Mouse (Mus musculus) v-Abl transformed pro-B cells (cell line): ENCODE measurements around the gene Efhd1.

ENCODE experiments used
- in situ Hi-C, 2 experiments: fragments of 400-800 bp; cut with MboI; formaldehyde crosslinking; loops; one replicate each; pipeline ENCODE4 v1.15.1; 2025; ENCODE audit not compliant: unreplicated experiment in 2 of 2

The Efhd1 gene

DNA sequence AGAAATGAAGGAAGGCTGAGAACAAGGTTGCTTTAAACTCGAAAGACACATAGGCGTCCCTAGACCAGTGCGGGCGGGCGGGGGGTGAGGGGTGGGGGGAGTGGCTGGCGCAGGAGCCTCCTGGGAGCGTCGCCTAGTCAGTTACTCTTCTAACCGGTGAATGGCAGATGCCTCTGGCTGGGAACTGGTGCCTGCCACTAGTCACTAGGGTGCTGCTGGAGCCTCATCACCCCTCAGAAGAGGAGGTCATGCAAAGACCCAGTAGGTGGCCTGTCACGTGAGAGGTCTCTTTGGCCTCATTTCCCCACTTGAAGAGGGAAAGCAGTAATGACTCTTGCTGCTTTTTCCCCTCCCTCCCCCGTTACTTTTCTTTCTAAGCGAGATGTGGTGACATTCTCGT is 1.0 kb downstream of the Efhd1 start:
- in situ Hi-C loops, result no loop called here

DNA sequence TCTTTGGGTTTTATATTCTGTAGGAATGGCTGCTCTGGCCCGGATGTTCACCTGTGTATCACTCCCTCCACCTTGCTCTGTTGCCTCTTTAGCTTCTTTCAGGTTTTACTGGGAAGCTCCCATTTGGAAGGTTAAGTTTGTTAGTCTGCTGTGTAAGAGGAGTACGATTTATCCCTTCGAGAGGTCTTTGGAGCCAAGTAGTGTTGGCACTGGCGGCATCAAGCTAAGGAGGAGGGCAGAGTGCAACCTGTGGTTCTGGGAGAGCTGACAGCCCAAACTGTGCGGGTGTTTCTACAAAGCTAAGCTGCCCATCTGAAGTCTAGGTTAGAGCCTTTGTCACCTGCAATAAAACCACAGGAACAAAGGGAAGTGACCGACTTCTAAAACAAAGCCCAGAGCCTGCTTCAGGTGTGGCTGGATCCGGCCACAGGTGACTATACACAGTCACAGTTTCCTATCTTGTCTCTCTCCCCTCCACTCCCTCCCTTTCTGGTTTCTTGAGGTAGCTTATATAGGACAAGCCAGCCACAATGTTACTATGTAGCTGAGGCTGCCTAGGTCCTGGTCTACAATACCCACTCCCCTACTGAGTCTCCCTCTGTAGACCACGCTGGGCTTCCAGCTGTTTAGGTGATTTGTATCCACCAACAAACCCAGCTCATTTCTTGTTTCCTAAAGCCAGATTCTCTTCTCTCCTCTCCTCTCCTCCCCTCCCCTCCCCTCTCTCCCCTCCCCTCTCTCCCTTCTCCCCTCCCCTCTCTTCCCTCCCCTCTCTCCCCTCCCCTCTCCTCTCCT is 2.3 kb downstream of the Efhd1 start:
- in situ Hi-C loops, result no loop called here

DNA sequence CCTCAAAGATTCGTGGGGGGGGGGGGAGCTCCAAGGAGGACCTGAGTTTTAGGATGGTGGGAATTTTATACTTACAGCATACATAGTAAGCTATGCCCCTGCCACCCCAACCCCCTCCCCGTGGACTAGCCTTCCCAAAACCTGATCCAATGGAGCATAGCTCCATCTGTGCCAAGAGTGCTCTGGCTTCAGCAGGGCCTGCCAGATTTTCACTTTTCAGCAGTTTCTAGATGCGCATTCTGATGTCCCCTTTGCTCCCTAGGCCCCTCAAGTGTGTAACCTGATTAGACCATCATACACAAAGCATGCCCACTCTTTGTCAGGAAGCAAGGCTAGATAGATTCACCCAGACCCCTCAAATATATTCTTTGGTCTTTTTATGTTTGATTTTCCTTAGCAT is 6.0 kb downstream of the Efhd1 start:
- in situ Hi-C loops, result no loop called here

DNA sequence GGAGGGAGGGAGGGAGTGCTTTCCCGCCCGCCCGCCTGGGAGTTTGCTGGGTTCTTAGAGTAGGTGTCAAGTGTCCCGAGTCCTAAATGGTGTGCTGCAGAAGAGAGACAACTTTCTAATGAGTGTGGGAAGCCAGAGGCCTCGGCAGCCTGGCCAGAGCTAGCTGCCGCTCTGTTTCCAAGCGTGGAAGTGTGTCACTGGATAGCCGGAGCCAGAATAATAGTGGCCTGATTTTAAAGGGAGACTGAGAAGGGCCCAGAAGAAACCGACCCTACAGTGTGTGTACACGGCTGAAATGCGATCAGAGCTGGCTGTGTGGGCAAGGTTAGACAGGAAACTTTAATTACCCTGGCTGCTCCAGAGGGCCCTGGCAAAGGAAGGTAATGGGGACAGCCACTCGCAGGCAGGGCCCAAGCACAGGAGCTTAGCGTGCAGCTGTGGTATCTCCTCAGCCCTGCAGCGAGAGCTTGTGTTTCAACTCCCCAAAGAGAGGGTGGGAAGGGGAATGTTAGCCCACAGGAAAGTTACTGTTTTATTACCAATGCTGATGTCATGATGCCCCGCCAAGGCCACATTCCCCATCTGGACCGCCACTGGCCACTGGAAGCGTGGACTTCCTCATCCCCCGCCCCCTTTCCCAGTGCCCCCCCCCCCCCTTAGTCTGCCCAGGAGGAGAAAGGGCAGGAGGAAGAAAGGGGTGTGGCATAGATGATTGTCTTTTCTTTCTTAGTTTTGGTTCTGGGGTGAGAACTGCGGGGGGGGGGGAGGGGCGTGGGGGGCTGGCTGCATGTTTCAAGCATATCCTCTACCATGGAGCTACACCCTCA is 6.7 kb downstream of the Efhd1 start:
- in situ Hi-C loops, result no loop called here

DNA sequence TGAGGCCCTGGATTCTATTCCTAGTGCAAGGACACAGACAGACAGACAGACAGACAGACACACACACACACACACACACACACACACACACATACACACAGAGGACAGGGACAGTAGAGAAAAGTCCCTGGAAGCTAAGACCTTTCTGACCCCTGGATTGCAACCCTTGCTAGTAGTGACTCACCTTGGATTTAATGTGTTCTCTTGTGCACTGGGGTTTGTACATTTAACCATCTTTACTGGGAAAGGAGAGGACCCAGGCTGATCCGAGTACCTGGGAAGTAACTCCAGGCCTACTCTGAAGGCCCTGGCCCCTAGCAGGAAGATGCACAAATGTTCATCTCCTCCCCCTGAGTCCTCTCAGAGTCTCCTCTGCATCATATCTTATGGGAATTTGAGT is 7.4 kb downstream of the Efhd1 start:
- in situ Hi-C loops, result no loop called here

DNA sequence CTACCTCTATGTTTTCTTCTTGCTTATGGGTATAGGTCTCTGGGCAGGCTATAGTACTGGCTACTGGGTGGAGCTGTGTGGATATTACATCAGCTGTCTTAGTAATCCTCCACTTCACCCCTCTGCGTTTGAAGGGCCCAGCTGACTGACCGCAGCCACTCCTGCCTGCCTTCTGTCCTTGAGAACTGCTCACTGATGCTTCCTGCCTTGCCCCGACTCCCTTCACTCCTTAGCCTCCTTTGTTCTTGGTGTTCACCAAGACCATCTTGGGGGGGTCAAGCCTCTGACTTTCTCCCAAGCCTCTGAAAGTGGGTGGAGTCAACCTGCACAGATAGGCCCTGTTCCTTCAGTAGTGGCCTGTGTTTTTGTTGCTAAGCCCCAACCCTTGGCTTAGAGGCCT is 8.3 kb downstream of the Efhd1 start:
- in situ Hi-C loops, result no loop called here

DNA sequence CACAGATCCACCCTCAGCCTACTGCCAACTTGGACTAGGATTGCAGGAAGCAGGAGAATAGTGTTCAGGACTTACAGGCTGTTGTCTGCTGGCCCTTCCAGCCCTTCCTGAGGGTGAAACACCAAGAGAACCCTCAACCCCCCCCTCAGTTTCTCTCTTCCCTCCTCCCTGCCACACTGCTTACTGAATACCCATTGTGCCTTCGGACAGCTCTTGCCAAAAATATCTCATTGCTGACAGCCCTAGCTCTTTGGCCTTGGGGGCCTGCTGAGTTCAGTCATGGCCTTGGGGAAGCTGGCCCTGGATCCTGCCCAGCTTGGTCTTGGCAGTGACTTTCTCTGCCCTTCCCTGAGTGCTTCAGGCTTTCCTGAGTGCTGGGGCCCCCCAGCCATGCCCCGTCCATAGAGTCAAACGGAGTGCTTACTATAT is 9.4 kb downstream of the Efhd1 start:
- in situ Hi-C loops, result no loop called here

DNA sequence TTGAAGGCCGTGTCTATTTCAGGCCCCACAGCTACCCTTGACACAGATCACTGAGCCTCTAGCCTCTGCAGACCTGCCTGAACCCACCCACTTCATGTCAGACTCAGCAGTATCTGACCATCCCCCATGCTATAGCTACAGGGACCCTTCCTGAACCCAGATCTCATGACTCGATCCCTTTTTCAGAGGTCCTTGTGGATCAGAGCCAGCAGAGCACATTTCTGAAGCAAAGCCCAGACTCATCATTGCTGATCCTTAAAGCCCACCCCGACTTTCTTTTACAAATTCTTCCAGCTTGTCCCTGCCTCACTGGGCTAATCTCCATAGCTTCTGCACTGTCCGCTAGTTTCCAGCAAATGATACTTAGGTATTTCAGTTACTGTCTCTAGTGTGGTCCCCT is 10.0 kb downstream of the Efhd1 start:
- in situ Hi-C loops, result no loop called here

DNA sequence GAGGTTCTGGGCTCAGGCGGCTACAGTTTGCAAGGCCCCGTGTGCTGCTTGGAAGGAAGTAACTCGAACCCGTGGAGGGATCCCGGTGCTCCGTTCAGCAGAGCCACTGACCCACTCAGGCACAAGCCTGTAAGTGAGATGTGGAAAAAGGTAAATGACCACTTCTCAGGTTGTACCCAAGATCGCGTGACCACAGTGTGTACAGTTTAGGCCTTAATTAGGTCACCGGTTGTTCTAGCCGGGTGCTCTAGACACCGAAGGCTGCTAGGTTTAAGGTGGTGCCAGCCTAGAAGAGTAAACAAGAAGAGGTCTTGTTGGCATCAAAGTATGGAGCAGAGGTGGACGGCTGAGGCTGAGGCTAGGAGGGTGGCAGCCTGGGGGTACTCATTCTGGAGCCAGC is 11.0 kb downstream of the Efhd1 start:
- in situ Hi-C loops, result no loop called here

DNA sequence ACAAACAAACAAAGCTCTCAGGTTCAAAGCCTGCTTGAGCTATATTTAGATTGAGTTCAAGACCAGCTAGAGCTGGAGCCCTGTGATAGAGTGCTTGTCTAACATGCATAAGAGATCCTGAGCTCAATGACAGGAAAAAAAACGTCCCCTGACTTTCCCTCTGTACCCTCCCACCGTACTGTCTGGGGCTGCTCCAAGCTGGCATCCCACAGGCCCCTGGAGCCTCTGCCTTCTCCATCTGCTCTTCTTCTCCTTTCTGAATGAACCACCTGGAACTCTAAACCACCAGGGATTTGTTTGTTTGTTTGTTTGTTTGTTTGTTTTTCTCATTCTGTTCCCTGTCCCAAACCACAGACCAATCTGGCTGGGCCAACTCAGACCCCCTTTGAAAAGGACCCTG is 11.9 kb downstream of the Efhd1 start:
- in situ Hi-C loops, result no loop called here

DNA sequence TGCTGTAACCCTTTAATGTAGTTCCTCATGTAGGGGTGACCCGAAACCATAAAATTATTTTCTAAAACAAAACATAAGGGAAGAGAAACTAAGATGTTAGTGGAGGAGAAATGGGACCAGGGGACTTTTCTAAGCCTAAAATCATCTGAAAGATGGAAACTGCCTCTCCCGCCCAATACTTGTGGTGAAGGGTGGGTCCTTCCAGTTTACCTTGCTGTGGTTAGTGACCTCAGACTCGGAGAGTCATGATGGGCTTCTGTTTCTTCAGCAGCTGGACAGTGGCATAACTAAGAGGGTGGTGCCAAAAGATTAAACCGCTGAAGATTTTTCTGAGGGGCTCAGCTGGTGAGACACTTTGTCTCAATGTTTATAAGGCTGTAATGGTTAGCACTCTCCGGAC is 16.1 kb downstream of the Efhd1 start:
- in situ Hi-C loops, result no loop called here

DNA sequence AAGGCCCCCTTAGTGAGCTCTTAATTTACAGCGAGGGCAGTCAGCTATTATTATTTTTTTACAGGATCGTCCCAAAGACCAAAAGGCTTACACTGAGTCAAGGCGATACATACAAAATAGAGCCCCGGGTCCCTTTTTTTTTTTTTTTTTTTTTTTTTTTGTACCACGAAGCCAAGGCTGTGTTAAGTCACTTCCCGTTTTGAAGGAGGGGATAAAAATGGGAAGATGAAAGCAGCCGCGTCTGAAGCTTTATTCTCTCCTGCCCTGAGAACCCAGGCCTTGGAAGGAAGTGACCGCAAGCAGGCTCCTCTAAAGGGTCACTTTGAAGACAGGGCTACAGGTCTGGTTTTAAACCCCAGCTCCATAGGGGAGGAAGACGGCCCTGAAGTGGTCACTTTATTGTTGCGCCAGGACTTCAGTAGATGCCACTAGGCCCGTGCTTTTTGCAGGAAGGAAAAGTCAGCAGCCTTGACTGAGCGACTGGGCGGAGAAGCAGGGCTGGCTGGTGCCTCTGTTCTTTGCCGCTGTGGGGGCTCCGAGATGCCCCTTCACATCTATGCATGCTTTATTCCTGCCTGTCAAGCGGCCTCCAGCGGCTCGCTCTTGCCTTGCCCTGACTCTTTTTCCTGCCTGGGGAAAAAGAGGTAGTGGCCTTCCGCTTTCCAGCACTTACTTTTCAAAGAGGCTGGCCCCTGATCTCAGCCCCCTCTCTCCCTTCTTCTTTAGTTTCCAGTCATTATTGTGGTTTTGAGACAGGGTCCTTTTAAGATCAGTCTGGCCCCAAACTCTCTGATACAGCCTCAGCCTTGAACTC is 17.6 kb downstream of the Efhd1 start:
- in situ Hi-C loops, result no loop called here

DNA sequence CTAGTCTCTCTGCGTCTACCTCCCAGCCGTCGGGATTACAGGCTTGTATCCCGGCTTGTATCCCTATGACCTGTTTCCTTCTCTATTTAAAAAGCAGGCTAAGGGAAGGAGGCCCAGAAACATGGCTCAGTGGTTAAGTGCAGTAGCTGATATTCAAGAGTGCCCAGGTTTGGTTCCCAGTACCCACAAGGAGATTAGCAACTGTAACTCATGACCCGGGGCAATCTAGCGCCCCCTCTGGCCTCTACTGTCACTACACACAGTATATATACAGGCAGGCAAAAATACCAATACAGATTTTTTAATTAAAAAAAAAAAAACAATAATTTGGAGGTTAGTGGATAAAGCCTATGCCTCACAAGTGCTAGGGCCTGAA is 18.2 kb downstream of the Efhd1 start:
- in situ Hi-C loops, result no loop called here

DNA sequence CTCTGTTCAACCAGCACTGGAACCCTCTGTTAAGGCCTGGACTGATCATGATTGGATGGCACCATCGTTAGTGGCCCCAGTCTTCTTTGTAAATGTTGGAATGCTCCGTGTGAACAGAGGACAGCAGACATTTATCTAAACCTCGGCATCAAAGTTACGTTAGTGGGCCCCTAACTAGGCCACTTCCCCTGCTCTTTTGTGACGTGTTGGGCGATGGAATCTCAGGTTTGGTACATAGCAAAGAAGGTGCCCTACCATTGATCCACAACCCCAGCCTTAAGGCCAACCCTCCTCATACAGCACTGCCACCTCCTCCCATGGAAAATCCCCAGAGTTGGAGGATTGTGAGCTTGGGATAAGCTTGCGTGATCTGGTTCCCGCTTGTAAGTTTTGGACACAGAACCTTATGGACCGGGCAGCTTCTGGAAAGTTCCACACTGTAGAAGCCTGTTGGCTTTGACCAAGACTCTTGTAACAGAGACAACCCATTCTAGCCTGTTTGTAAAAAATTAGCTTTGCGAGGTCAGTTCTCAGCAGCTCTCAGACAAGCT is 19.3 kb downstream of the Efhd1 start:
- in situ Hi-C loops, result no loop called here

DNA sequence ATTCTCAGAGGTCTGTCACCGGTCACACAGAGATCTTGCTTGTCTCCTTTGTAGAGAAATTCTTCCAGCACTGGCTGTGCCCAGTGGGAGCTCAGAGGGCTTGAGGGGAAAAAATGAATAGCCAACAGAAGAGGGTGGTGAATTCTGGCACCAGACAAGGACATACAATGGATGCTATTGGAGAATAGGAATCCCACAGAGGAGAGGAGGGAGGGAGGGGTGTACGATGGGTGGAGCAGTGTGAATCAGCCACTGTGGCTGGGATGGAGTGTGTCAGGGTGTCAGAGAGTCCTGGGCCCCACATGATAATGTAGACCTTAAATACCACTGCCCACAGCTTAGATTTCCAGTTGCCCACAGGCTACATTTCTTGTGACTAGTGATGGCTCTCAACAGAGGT is 22.9 kb downstream of the Efhd1 start:
- in situ Hi-C loops, result no loop called here

DNA sequence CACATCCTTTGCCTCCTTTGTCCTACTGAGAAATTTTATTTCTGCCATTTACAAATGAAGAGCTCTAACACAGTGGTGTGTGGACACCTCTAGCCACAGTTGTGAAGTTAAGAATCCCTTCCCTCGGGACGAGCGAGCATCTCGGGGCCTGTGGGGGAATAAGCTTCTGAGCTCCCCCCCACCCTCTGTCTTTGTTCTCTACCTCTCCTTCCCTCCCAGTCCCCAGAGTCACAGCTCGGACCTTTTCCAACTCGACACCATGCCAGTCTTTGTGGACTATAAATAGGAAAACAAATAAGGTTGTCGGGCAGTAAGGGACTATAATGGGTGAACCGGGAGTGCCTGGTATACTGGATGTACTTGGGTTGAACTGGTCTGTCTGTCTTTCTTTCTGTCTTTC is 27.3 kb downstream of the Efhd1 start:
- in situ Hi-C loops, result no loop called here

DNA sequence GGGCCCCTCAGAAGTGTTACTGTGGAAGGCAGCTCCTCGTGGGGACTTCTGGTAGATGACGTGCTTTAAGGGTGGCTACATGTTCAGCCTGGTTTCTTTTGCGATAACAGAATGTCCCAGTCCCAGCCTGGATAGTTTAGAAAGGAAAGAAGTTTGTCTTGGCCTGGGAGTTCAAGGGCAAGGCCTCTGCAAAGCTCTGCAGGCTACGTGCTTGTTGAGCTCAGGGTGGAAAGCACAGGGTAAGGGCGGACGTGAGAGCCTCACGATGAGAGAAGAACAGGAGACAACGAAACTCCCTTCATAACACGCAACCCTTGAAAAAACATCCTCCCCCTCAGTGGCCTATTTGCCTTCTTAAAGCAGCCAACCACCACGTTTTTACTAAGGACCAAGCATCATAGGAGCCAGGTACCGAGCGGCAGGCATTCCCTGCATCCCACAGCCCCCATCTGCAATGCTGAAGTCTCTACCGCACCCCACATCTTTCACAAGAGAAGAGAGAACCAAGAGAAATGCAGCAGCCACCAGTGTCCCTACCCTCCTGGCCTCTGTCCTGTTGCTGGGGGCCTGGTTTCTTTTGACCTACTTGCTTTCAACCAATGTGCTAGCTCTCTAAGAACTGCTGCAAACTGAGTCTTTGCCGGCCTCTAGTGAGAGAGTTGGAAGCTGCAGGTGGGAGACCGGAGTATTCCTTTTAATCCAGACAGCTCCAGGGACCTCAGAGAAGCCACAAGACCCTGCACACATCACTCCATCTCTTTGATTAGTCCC is 28.4 kb downstream of the Efhd1 start:
- in situ Hi-C loops, result no loop called here

DNA sequence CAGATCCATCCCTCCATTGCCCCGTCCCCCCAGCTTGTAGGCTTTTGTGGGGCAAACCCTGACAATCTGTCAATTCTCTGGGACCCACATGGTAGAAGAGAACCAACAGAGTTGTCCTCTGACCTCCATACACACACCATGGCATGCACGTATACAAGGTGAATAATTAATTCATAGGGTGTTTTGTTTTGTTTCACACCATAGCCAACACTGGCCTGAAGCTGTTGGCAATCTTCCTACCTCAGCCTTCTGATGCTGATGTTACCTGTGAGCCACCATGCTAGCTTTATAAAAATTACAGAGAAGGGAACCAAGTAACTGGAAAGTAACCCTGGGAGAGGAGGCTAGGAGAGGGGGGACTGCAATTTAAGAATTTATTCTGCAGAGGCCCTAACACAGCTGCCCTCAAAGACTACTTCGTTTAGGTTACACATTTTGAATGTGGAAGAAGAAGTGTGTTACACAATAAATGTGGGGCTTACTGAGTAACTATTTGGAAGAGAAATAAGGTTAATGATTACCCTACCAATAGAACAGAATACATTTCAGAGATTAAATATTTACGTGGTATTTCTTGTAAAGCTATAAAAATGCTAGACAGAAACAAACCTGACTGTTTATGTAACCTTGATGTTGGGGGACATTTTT is 30.0 kb downstream of the Efhd1 start:
- in situ Hi-C loops, result no loop called here

DNA sequence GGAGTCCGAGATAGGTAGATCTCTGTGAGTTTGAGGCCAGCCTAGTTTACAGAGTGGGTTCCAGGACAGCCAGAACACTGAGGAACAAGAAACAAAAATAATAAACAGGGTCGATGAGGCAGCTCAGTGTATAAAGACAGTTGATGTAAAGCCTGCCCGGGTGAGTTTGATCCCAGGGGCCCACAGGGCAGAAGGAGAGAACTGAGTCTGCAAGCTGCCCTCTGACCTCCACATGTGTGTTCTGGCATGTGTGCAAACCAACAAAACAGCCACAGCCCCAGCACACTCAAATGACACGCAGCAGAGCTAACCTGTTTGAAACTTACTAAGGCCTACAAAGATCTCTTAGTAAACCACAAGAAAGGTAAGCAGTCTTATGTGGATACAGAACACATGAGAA is 30.8 kb downstream of the Efhd1 start:
- in situ Hi-C loops, result no loop called here
